Mouse (Mus musculus): ENCODE measurements around the gene Cd82.

Gene Cd82

GRCm38 (mm10) chr2:93462760-93463159, at the start of gene Cd82:
Gene Cd82 (minus strand): TSS chr2:93463140.
- DNase-seq: peak in 1 of 2 experiments; percentile 50

DNA sequence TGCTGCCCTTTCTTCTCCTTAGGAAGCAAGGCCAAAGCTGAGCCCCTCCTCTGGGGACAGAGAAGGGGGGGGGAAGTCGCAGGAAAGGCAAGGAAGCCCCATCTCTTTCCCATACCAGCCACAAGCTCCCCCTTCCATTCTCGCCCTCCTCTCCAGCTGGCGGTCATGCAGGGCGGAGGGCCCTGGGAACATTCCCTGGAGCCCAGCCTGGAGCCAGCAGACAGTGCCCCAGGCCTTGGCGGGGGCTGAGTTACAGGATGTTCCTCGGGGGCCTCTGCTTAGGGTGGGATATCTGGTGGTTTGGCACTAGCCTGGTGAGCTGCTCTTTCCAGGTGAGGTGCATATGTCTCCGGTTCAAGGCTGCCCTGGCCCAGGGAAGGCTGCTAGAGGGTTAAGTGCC, 49.2 kb upstream of the Cd82 start:
- no peak for DNase-seq

DNA sequence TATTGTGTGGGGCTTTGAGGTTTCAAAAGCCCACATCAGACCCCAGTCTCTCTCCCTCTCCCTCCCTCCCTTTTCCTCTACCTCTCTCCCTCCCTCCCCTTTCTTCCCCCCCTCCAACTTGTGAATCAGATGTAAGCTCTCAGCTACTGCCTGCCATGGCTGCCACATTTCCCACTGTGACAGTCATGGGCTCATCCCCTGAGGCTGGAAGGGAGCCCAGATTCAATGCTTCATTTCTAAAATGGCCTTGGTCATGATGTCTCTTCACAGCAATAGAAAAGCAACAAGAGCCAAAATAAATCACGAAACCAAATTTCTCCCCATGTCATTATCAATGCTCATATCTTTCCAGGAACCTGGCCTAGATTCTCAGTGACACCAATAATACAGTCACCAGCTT, 47.9 kb upstream of the Cd82 start:
- no peak for DNase-seq

DNA sequence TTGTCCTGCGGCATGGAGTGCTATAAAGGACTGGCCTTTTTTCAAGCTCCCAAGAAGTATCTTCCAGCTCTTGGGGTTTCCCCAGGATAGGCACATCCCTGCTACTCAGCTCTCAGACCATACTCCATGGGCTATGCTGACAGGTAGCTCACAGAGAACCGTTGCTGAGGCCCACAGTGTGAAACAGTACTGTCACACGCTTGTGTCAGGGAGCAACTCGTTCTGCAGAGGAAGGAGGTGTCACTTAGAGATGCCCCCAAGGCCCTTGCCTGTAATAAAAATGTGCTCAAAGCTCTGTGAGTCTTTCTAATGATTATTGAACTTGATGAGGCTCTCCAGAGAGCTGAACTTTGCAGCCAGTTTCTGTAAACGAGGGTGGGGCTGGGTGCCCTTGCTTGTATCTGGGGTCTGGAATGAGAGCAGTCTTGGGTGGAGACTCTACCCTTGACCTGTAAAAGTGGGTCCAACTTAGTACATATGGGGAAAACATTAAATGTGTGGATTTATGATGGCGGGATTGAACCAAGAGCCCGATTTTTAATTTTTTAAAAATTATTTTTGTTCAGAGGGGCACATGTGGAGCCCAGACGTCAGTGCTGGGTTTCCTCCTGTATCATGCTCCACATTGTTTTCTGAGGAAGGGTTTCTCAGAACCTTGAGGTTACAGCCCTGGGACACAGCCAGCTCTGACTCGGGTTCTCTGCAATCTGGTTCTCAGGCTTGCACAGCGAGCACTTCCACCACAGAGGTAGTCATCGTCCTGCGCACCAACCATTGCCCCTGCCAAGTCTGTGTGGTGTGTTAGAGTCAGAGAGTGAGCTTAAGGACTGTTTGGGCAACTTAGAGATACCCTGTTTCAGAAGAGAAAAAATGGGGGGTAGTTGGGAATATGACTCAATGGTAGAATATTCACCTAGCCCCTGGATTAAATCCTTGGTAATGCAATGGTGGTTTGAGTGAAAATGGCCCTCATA, 47.1 kb upstream of the Cd82 start:
- DNase-seq: no peak

DNA sequence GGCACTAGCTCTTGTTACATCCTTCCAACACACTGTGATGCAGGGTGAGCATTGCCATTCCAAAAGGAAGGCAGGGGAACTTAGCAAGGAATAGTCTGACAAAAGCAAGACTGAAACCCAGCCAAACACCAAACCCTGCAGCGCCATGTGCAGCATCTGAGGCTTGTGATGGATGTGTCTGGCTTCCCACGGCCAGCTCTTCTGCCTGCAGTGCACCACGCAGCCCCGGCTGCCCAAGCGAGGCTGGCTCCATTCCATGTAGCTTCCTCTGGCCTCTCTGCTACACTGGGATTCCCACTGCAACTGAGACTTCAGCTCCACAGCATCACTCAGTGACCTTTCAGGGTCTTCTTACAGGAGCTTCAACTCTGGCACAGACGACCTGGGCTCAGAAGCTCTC, 42.2 kb upstream of the Cd82 start:
- no peak for DNase-seq

DNA sequence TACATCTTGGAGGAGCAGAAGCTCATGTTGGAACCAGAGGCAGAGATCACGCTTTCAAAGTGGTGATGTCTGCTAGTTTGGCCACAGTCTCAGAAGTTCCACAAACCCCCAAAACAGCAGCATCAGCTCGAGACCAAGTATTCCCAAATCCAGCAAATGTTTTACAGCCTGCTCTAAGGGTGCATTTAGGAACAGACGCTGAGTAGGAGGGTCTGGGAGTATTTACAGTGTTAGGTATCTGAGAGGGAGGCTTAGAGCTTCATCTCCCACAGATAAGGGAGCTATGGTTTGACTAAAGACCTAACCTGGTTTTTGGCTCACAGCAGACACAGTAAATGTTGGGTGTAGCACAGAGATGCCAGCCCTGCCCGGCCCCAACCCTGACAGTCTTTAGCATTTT, 40.4 kb upstream of the Cd82 start:
- no peak for DNase-seq

DNA sequence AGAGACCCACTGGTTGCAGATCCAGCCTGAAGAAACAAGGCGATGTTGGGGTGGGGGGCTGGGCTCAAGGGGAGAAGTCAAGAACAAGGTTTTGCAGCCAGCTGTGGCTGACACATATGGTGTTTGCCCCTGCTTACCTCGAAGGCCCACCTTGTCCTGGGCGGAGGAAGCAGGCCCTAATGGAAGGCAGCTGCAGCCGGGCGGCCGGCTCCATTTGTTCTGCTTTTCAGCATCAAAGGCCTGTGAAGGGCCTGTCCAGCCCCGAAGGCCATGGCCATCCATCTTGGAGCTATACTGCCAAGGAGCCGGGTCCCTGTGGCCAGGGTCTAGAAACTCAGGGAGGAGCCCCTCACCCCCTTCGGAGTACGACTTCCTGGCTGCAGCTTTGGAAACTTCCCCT, 38.4 kb upstream of the Cd82 start:
- no peak for DNase-seq

DNA sequence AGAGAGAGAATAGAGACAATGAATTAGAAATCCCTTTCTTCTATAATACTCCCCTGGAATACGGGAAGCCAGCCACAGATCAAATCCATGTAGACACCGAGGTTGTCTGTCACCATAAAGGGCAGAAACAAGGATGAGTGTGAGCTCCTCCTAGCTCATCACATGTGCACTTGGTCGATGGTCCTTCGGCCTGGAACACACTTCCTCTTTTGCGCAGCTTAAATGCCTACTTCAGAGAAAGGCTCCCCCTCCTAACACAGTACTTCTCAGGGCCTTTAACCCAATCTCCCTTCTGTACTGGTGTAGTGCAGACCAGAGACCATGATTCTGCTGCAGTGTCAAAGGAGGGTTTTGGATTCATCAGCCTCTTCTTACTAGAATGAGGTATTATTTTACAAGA, 34.3 kb upstream of the Cd82 start:
- DNase-seq: no peak

GRCm38 (mm10) chr2:93495170-93495569, 32.2 kb upstream of the Cd82 start:
- DNase-seq: no peak

DNA sequence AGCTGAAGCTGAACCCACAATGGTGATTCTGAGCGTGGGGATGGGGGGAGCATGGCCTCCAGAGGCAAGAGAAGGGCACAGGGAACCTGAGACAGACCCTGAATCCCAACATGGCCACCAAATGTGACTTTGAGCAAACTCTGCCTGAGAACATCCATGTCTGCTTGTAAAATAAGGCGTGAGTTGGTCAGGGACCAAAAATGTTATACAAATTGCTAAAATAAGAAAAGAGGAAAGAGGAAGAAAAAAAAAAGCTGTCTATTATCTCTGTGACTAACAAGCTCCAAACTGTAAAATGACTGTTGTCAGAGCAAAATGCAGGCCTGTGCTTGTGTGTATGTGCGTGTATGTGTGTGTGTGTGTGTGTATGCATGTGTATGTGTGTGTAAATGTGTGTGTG, 30.6 kb upstream of the Cd82 start:
- no peak for DNase-seq

DNA sequence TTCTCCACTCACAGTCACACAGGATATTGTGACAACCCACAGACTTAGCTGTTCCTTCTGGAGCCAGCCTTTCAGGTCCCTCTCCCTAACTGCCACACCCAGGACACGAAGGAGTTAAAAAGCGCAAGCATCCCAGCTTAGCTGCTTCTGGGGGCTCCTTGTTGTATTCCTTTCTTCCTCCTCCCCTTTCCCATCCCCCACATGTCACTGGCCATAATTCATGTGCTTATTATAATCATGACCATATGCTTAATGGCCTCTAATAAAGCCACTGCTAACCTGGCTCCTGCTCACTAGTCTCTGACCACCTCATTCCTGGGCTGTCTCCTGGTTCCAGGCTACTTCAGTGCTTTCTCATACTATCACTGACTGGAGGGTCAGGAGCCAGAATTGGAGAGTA, 27.6 kb upstream of the Cd82 start:
- no peak for DNase-seq

DNA sequence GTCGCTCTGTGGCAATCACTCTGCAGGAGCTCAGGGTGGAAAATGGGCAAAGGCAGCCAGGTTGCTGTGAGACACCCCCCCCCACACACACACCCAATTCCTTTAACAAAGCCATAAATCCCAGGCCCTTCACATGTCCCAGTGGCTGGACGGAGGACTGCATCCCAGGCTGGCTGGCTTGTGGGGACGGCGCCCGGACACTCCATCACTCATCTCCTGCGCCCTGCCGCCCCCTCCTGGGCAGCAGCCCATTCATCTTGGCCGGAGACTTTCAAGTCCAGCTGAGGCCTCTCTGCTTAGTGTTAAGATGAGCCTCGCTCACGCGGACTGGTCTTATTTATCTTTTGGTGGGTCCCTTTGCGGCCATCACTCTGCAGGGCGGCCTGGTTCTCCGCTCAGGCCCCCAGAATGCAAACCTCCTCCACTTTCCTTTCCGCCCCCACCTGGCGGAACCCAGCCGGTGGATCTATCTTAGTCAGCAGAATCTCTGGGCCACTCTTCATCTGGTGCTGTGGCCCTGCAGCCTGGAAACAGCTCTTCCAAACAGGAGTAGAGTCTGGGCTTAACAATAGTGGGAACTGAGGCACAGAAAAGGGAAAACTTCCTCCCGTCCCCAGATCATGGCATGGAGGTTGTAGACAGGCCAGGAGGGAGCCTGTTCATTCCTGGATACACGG, 26.1 kb upstream of the Cd82 start:
- no peak for DNase-seq

- DNase-seq: no peak
Observed at GRCm38 (mm10) chr2:93485459-93485858, 22.5 kb upstream of the Cd82 start.

DNA sequence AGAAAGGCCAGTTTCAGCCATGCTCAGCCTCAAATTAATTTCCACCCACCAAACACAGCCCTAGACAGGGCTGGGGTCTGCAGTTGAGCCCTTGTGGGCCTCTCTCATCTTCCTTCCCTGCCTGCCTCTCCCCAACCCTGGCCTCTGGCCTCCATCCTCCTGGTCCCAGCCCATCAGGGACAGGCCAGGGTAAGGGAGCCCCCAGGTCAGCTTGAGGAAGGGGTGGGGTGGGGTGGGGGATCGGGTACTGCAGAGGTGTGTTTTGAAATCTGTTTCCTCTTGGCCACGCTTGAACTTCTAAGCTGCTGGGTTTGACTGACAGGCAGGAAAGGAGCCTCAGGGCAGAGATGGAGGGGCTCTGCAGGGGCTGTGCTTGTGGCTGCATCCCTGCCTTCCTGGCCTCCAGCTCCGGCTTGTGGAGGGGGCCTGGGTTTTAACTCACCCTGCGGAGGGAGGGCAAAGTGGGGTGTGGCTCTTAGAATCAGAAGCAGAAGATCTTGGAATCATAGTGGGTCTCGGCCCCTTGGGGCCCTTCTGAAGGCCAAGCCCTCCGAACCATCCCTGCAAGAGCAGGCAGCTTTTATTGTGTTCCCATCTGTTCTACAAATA, 19.2 kb upstream of the Cd82 start:
- DNase-seq: no peak

- DNase-seq: no peak
Observed at GRCm38 (mm10) chr2:93478744-93479143, 15.8 kb upstream of the Cd82 start.

- no peak for DNase-seq
Observed at GRCm38 (mm10) chr2:93477519-93477918, 14.6 kb upstream of the Cd82 start.

DNA sequence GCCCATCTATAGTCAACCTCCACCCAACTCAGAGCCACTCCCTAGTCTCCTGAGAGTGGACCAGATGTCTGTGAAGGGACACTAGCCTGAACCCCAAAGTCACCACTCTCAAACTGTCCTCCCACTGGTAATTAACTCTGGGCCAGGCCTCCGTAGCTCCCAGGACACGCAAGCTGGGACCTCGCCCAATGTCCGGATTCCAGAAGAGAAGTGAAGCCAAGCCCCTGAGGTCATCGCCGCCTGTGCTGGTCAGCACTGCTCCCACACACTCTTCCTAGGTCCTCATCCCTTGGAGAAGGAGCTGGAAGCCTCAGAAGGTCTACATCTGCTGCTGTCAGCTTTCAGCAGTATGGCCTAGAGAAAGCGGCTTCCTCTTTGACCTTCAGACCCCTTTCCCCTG, 13.5 kb upstream of the Cd82 start:
- DNase-seq: no peak

DNA sequence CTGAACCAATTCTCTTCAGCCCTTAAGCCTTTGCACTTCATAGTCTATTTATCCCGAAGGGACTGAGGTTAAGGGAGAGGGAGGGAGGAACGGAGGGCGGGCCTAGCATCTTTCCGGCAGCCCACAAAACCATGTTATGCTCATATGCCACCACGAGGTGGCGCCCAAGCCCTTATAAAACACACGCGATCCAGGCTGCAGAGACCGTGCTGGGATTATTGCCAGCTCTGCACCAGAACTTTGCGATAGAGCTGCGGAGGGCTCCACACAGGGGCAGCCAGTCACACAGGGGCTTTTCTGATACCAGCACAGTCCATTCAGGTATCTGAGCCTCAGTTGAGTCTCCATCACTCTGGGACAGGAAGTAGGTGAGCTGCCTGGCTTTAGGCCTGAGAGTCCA, 12.1 kb upstream of the Cd82 start:
- DNase-seq: peak; percentile 56 to 60

GRCm38 (mm10) chr2:93473915-93474314, 11.0 kb upstream of the Cd82 start:
- no peak for DNase-seq

GRCm38 (mm10) chr2:93470849-93471576, 8.1 kb upstream of the Cd82 start:
- DNase-seq: peak; percentile 58 to 79

DNA sequence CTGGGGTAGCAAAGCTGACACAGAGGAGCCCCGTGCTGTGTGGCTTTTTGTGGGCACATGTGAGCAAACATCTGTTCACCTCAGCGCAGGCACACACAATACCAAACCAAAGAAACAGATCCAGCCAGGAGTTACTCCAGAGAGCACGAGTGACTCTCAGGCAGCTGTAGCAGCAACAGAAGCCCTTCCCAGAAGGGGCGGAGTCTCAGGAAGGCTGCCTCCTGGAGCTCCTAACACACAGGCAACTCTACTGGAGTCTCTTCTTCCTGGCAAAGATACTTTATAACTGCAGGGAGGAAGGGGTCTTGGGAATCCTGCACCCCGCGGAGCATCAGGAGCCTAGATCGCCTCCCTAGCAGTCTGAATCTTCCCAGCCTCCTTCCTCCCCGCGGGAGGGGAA, 7.2 kb upstream of the Cd82 start:
- peak in 1 of 2 experiments; percentile 42 for DNase-seq

DNA sequence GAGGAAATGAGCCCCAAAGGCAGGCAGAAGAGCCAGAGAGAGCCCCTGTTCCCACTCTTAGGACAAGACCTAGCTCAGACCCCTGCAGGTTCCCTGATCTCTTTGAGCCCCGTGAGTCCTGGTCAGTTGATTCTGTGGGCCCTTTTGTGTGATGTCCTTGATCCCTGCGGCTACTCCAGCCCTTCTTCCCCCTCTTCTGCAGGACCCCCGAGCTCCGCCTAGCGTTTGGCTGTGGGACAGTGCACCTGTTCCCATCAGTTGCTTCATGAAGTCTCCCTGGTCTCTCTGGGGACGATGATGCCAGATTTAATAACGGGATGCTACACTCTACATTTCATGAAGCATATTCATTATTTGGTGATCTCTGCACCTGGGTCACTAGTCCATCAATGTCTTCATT, 6.2 kb upstream of the Cd82 start:
- no peak for DNase-seq

GRCm38 (mm10) chr2:93466314-93466713, 3.4 kb upstream of the Cd82 start:
- no peak for DNase-seq
